Mouse (Mus musculus): ENCODE data around the gene Specc1. TPM values are rescaled to one million over a fixed set of nuclear protein-coding genes. Genes with fewer than 3 reads are reported as not detected.

The Specc1 gene
- polyA plus RNA-seq, 1 experiment: 28.9 TPM

DNA sequence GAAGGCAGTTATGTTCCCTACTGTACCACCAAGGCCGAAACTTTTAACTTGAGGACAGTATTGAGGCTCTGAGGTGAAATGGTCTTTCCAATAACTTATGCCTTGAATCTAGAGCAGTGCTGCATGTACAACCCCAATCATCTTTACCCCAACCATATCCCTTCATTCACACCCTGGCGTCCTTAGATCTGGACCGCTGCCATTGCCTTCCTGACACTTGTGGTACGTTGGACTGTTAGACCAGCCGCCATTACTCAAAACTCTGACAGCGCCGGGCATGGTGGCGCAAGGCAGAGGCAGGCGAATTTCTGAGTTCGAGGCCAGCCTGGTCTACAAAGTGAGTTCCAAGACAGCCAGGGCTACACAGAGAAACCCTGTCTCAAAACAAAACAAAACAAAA, 121.8 kb downstream of the Specc1 start:
- no peaks in the 10 kb centered on the region; the same call in none of the 2 replicates for H3K4me1 ChIP-seq (ENCODE audit: control insufficient read depth, insufficient read depth, insufficient read length)
- 0 out of 2 replicates have a peak, but pooled peaks cover 2% of the 10 kb centered on the region for H3K27me3 ChIP-seq (ENCODE audit: control insufficient read depth, insufficient read depth, low read length)
- H3K4me3 ChIP-seq (ENCODE audit: extremely low read depth, insufficient read depth, insufficient read length): no peak overlapping the region
- TF ChIP-seq POLR2A (IDR thresholded peaks at IDR 0.05; ENCODE audit: low read depth, low read length) (no peak), CTCF (IDR thresholded peaks at IDR 0.05; ENCODE audit: extremely low read depth, insufficient read depth, insufficient read length, insufficient replicate concordance) (no peak)
- WGBS: 91% methylated on average over 10 of the region's 10 CpGs
- H3K36me3 ChIP-seq (ENCODE audit: control insufficient read depth, insufficient read depth, low read length): no peaks in the 10 kb centered on the region
- DNase-seq (ENCODE audit: low read depth in 1 of 2, low spot score in 2 of 2): no peak
- H3K27ac ChIP-seq (ENCODE audit: insufficient read depth, low read length): no peak overlapping the region

DNA sequence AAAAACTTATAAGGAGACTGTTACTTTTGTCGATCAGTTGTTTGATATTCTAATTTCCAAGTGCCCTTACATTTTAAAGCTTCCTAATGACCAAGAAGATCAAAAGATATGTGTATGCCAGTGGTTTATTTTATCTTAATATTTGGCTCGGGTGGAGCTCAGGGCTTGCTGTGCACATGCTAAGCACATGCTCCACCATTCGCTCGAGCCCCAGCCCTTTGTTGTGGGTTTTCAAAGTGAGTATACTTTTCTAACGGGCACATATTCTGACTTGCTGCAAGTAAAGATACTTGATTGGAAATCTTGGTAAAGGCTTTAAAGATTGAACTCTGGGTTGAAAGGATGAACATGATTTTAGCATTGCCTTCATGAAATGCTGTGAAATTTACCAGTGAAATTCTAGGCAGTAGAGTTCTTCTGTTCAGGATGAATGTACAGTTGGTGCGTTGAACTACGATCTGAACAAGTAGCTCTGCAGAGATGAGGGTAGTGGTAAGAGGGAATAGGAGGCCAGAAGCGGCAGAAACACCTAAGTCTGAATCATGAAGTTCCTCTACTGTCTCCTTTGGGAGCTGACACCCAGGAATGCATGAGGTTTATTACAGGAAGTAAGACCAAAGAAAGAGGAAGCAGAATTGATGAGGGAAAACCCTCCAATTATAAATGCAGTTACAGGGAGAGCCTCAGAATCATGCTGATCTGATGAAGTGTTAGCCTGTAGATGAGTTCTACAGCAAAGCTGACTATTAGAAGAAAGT, 122.7 kb downstream of the Specc1 start:
- Histone ChIP-seq H3K36me3 (ENCODE audit: control insufficient read depth, insufficient read depth, low read length) (no peaks in the 10 kb centered on the region), H3K27ac (ENCODE audit: insufficient read depth, low read length) (no peak overlapping the region), H3K27me3 (ENCODE audit: control insufficient read depth, insufficient read depth, low read length) (0 out of 2 replicates have a peak, but pooled peaks cover 2% of the 10 kb centered on the region), H3K4me3 (ENCODE audit: extremely low read depth, insufficient read depth, insufficient read length) (no peak overlapping the region), H3K4me1 (ENCODE audit: control insufficient read depth, insufficient read depth, insufficient read length) (no peaks in the 10 kb centered on the region; the same call in none of the 2 replicates)
- TF ChIP-seq CTCF (IDR thresholded peaks at IDR 0.05; ENCODE audit: extremely low read depth, insufficient read depth, insufficient read length, insufficient replicate concordance): no peak
- no peak for TF ChIP-seq POLR2A (IDR thresholded peaks at IDR 0.05; ENCODE audit: low read depth, low read length)
- no peak for DNase-seq (ENCODE audit: low read depth in 1 of 2, low spot score in 2 of 2)
- 50% methylated on average over 8 of the region's 8 CpGs for WGBS

DNA sequence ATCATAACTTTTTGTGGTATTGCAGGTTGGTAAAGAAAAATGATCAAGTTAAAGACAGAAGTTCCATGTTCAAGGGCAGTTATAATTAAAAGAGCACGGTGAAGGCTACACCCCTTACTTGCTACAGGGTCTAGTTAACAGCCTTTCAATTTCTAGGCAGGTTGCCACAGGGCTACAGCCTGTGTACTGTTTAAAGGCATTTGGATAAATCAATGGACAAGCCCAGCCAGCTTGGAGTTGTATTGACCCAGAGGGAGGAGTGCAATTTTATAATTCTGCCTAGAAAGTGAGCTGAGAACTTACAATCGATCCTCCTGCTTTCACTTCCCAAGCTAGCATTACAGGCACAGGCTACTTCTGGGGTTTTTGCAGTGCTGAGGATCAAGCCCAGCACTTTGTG, 123.9 kb downstream of the Specc1 start:
- no peaks in the 10 kb centered on the region; the same call in none of the 2 replicates for H3K4me1 ChIP-seq (ENCODE audit: control insufficient read depth, insufficient read depth, insufficient read length)
- WGBS: 81% methylated on average over 2 of the region's 2 CpGs
- no peak for DNase-seq (ENCODE audit: low read depth in 1 of 2, low spot score in 2 of 2)
- H3K27me3 ChIP-seq (ENCODE audit: control insufficient read depth, insufficient read depth, low read length): 0 out of 2 replicates have a peak, but pooled peaks cover 2% of the 10 kb centered on the region
- no peaks in the 10 kb centered on the region for H3K36me3 ChIP-seq (ENCODE audit: control insufficient read depth, insufficient read depth, low read length)
- H3K4me3 ChIP-seq (ENCODE audit: extremely low read depth, insufficient read depth, insufficient read length): no peak overlapping the region
- H3K27ac ChIP-seq (ENCODE audit: insufficient read depth, low read length): no peak overlapping the region
- TF ChIP-seq CTCF (IDR thresholded peaks at IDR 0.05; ENCODE audit: extremely low read depth, insufficient read depth, insufficient read length, insufficient replicate concordance): no peak
- TF ChIP-seq POLR2A (IDR thresholded peaks at IDR 0.05; ENCODE audit: low read depth, low read length): no peak

DNA sequence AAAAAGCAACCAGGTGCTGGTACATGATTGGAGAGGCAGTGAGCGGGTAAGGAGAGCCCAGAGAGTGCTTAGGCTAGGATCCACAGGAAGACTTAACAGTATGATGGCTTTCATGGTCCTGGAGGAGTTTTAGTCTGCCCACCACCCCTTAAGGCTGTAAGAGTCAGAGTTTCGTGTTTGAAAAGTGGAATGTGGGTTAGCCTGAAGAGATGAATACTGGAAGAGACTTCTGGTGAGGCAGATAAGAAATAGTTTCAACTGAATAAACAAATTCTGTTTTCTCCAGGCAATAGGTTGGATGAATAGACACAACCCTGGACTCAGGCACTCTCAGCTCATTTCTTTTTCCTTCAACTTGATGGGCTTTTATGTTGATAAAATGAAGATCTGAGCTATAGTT, 130.1 kb downstream of the Specc1 start:
- no peak for DNase-seq (ENCODE audit: low read depth in 1 of 2, low spot score in 2 of 2)
- Histone ChIP-seq H3K4me3 (ENCODE audit: extremely low read depth, insufficient read depth, insufficient read length) (no peak overlapping the region), H3K27ac (ENCODE audit: insufficient read depth, low read length) (no peak overlapping the region), H3K27me3 (ENCODE audit: control insufficient read depth, insufficient read depth, low read length) (no peaks in the 10 kb centered on the region), H3K36me3 (ENCODE audit: control insufficient read depth, insufficient read depth, low read length) (no peaks in the 10 kb centered on the region), H3K4me1 (ENCODE audit: control insufficient read depth, insufficient read depth, insufficient read length) (no peaks in the 10 kb centered on the region)
- TF ChIP-seq CTCF (IDR thresholded peaks at IDR 0.05; ENCODE audit: extremely low read depth, insufficient read depth, insufficient read length, insufficient replicate concordance): no peak
- no peak for TF ChIP-seq POLR2A (IDR thresholded peaks at IDR 0.05; ENCODE audit: low read depth, low read length)
- 86% methylated on average over 2 of the region's 2 CpGs for WGBS

DNA sequence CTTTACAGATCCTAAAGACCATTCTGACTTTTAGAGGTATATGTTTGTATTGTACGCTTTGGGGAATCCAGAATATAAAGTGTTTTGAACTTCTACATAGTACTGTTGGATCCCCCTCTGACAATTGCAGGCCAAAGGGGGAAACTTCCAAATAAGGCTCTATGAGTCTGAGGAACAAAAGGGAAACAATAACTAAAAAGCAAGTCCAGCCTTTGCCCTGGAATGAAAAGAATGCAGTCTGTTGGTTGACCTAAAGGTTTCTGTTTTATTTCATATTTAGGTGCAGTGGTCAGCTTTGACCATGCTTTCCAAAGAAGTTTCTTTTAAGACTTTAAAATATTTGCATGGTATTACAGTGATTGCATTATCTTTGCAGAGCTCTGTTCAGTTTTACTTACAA, 130.5 kb downstream of the Specc1 start:
- TF ChIP-seq CTCF (IDR thresholded peaks at IDR 0.05; ENCODE audit: extremely low read depth, insufficient read depth, insufficient read length, insufficient replicate concordance): no peak
- no peak for TF ChIP-seq POLR2A (IDR thresholded peaks at IDR 0.05; ENCODE audit: low read depth, low read length)
- 90% methylated on average over 1 of the region's 1 CpGs for WGBS
- Histone ChIP-seq H3K27ac (ENCODE audit: insufficient read depth, low read length) (no peak overlapping the region), H3K36me3 (ENCODE audit: control insufficient read depth, insufficient read depth, low read length) (no peaks in the 10 kb centered on the region), H3K27me3 (ENCODE audit: control insufficient read depth, insufficient read depth, low read length) (no peaks in the 10 kb centered on the region), H3K4me1 (ENCODE audit: control insufficient read depth, insufficient read depth, insufficient read length) (no peaks in the 10 kb centered on the region), H3K4me3 (ENCODE audit: extremely low read depth, insufficient read depth, insufficient read length) (no peak overlapping the region)
- no peak for DNase-seq (ENCODE audit: low read depth in 1 of 2, low spot score in 2 of 2)

DNA sequence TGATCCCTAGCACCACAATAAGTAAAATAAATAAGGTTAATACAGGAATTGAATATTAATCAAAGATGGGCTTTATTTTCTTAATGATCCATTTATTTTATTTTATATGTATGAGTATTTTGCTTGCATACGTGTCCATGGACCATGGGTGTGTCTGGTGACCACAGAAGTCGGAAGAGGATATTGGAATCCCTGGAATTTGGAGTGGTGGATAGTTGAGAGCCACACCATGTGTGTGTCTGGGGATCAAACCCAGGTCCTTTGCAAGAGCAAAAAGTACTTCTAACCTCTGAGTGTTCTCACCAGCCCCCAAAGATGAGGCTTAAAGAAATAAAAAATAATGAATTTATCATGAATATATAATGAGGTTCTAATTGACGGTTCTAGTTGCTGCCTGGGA, 132.1 kb downstream of the Specc1 start:
- H3K4me3 ChIP-seq (ENCODE audit: extremely low read depth, insufficient read depth, insufficient read length): no peak overlapping the region
- no peak for DNase-seq (ENCODE audit: low read depth in 1 of 2, low spot score in 2 of 2)
- H3K27ac ChIP-seq (ENCODE audit: insufficient read depth, low read length): no peak overlapping the region
- H3K36me3 ChIP-seq (ENCODE audit: control insufficient read depth, insufficient read depth, low read length): no peaks in the 10 kb centered on the region
- no peak for TF ChIP-seq CTCF (IDR thresholded peaks at IDR 0.05; ENCODE audit: extremely low read depth, insufficient read depth, insufficient read length, insufficient replicate concordance)
- TF ChIP-seq POLR2A (IDR thresholded peaks at IDR 0.05; ENCODE audit: low read depth, low read length): no peak
- WGBS: 92% methylated on average over 3 of the region's 3 CpGs
- no peaks in the 10 kb centered on the region for H3K4me1 ChIP-seq (ENCODE audit: control insufficient read depth, insufficient read depth, insufficient read length)
- H3K27me3 ChIP-seq (ENCODE audit: control insufficient read depth, insufficient read depth, low read length): no peaks in the 10 kb centered on the region

DNA sequence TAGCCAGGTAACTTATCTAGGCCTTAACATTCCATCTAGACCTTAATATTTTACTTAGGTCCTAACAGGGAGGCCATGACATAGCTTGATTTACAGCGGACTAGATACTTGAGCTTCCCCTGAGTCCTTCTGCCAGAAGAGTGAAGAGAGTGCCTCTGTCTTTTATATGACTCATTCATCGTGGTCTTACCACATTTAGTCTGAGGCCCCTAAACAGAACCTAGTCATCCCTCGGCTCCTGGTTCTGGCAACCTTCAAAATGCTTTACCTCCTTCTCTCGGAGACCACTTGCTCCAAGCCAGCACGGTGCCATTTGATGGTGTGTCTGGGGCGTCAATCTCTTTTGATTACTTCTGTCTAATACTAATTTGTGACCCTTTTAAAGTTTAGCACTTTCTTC, 133.8 kb downstream of the Specc1 start:
- no peaks in the 10 kb centered on the region for H3K36me3 ChIP-seq (ENCODE audit: control insufficient read depth, insufficient read depth, low read length)
- 88% methylated on average over 6 of the region's 6 CpGs for WGBS
- no peak for TF ChIP-seq POLR2A (IDR thresholded peaks at IDR 0.05; ENCODE audit: low read depth, low read length)
- no peak for TF ChIP-seq CTCF (IDR thresholded peaks at IDR 0.05; ENCODE audit: extremely low read depth, insufficient read depth, insufficient read length, insufficient replicate concordance)

More for the DNA sequence above, 133.8 kb downstream of the Specc1 start:
- DNase-seq (ENCODE audit: low read depth in 1 of 2, low spot score in 2 of 2): no peak
- H3K27me3 ChIP-seq (ENCODE audit: control insufficient read depth, insufficient read depth, low read length): no peaks in the 10 kb centered on the region
- H3K4me3 ChIP-seq (ENCODE audit: extremely low read depth, insufficient read depth, insufficient read length): no peak overlapping the region
- H3K4me1 ChIP-seq (ENCODE audit: control insufficient read depth, insufficient read depth, insufficient read length): no peaks in the 10 kb centered on the region
- no peak overlapping the region for H3K27ac ChIP-seq (ENCODE audit: insufficient read depth, low read length)

Data from spleen, adult 2 months (tissue).